Mouse (Mus musculus): ENCODE measurements around the gene Vps13d.

Gene Vps13d

GRCm38 (mm10) chr4:144998808-144999571 is 195.8 kb downstream of the Vps13d start:
- DNase-seq = no peak

- peak; percentile 63 for DNase-seq
Measured at GRCm38 (mm10) chr4:144997887-144998658, 196.7 kb downstream of the Vps13d start.

GRCm38 (mm10) chr4:144996996-144997820 is 197.6 kb downstream of the Vps13d start:
- no peak for DNase-seq

GRCm38 (mm10) chr4:144995826-144996225 is 199.0 kb downstream of the Vps13d start:
- no peak for DNase-seq

- peak; percentile 53 for DNase-seq
Measured at GRCm38 (mm10) chr4:144993047-144993917, 201.5 kb downstream of the Vps13d start.

- DNase-seq = no peak
Measured at GRCm38 (mm10) chr4:144992413-144992812, 202.4 kb downstream of the Vps13d start.

GRCm38 (mm10) chr4:144988443-144989206 is 206.2 kb downstream of the Vps13d start:
- peak; percentile 43 for DNase-seq

- DNase-seq = no peak
Measured at GRCm38 (mm10) chr4:144986016-144986805, 208.6 kb downstream of the Vps13d start.

GRCm38 (mm10) chr4:144983821-144984371 is 210.9 kb downstream of the Vps13d start:
- DNase-seq = peak; percentile 54

GRCm38 (mm10) chr4:144983228-144983744 is 211.5 kb downstream of the Vps13d start:
- DNase-seq = no peak

- peak; percentile 88 for DNase-seq
Measured at GRCm38 (mm10) chr4:144980811-144981551, 213.8 kb downstream of the Vps13d start.

- DNase-seq = no peak
Measured at GRCm38 (mm10) chr4:144980110-144980509, 214.7 kb downstream of the Vps13d start.

- DNase-seq = no peak
Measured at GRCm38 (mm10) chr4:144978039-144978438, 216.8 kb downstream of the Vps13d start.

- no peak for DNase-seq
Measured at GRCm38 (mm10) chr4:144977057-144977456, 217.7 kb downstream of the Vps13d start.

- DNase-seq = no peak
Measured at GRCm38 (mm10) chr4:144975505-144975904, 219.3 kb downstream of the Vps13d start.

GRCm38 (mm10) chr4:144974458-144974857 is 220.3 kb downstream of the Vps13d start:
- no peak for DNase-seq

GRCm38 (mm10) chr4:144972948-144973720 is 221.7 kb downstream of the Vps13d start:
- no peak for DNase-seq

- DNase-seq = no peak
Measured at GRCm38 (mm10) chr4:144971048-144971447, 223.8 kb downstream of the Vps13d start.

Data from lung, postnatal 36 days (tissue).